Mouse (Mus musculus) cortical plate, adult 2 months (tissue): ENCODE data around the gene Snrnp25.

Experiments used
- CTCF ChIP-seq: fragments of 200-500 bp; IDR thresholded peaks from 2 replicates; pipeline ENCODE4 v1.5.1; 2011; ENCODE audit warnings: mild to moderate bottlenecking, control low read depth, low read length; ENCODE audit not compliant: insufficient read depth; ENCODE audit errors: extremely low read depth
- POLR2A ChIP-seq: fragments of 200-500 bp; IDR thresholded peaks from 2 replicates; pipeline ENCODE4 v1.6.1; 2011; ENCODE audit warnings: mild to moderate bottlenecking, low read length, control low read depth; ENCODE audit not compliant: insufficient read depth; ENCODE audit errors: extremely low read depth

DNA sequence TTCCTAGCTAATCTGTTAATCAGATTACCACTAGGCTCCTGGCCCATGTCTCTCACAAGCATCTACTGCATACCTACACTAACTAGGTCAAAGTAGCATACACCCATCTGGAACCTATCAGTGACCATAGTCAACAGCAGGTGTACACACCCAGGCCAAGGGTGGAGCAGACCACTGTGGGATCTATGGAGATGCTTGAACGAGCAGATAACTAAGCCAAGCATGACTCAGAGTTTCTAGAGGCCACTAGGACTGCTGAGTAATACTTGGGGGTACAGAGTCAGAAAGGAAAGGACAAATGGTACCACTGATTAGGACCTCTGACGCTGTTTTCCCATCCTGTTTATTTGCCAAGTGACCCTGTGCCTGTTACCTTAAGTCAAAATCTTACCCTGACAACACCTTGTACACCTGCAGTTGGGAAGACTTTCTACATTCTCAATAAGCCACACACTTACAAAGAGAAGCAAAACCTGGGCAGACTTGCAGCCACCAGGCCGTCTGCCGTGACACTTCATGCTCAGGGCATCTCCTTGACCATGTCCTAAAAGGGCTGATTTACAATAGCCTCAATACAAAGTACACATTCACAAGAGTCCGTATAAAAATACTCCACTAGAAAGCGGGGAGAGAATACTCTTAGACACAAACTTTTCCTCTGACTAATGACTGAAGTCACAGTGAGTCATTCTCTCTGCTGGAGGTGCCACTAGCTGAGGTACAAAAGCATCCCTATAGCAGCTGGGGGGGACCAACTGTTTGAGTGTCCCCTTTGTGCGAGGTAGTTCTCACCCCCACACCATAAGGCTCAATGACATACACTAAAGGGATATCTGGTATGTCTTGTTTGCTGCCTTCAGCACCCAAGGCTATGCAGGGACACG lies 45.9 kb downstream of the Snrnp25 start:
- TF ChIP-seq POLR2A (no peak), CTCF (no peak)
